Mouse (Mus musculus) stomach, embryonic 15.5 days (tissue): ENCODE data around the gene Hemk1. TPM values are rescaled to one million over a fixed set of nuclear protein-coding genes. Genes with fewer than 3 reads are reported as not detected.

Source experiments
- ATAC-seq: fragments of 200-750 bp; cut with Nextera tagmentation; 2 replicates; pipeline ENCODE4 v1.8.0; 2017; ENCODE audit warnings: low read depth, moderate number of reproducible peaks, moderate TSS enrichment; ENCODE audit not compliant: insufficient read depth, low FRiP score
- H3K27ac ChIP-seq: fragments of 300-500 bp; sonication (generic); 2 replicates; pipeline ENCODE4 v1.5.1; 2015; ENCODE audit warnings: mild to moderate bottlenecking, inconsistent platforms
- H3K27me3 ChIP-seq: fragments of 300-500 bp; sonication (generic); replicated peaks from 2 replicates; pipeline ENCODE4 v1.6.1; 2015; ENCODE audit warnings: inconsistent platforms
- H3K36me3 ChIP-seq: fragments of 300-500 bp; sonication (generic); 2 replicates; pipeline ENCODE4 v1.6.1; 2015; ENCODE audit warnings: inconsistent platforms
- H3K4me1 ChIP-seq: fragments of 300-500 bp; sonication (generic); 2 replicates; pipeline ENCODE4 v1.6.1; 2015; ENCODE audit warnings: inconsistent platforms
- H3K4me2 ChIP-seq: fragments of 300-500 bp; sonication (generic); 2 replicates; pipeline ENCODE4 v1.6.1; 2015; ENCODE audit warnings: mild to moderate bottlenecking, inconsistent platforms
- H3K4me3 ChIP-seq: fragments of 300-500 bp; sonication (generic); replicated peaks from 2 replicates; pipeline ENCODE4 v1.5.1; 2015; ENCODE audit warnings: inconsistent platforms
- H3K9ac ChIP-seq: fragments of 300-500 bp; sonication (generic); 2 replicates; pipeline ENCODE4 v1.6.1; 2015; ENCODE audit warnings: inconsistent platforms
- H3K9me3 ChIP-seq: fragments of 300-500 bp; sonication (generic); 2 replicates; pipeline ENCODE4 v1.6.1; 2016; ENCODE audit warnings: inconsistent platforms
- WGBS: fragments of 180-500 bp; shearing (Covaris S2); methylation state at CpG from one replicate; pipeline ENCODE4 v1.1.7; 2015; 5-methylcytosine and 5-hydroxymethylcytosine counted together
- polyA plus RNA-seq: library from polyadenylated mRNA; unstranded; fragments of >200 nt; fragmentation: Nextera tagmentation; extraction: Ambion mirVana; gene quantifications from 2 replicates; pipeline ENCODE4 v1.2.1, GENCODE M21; 2015

The Hemk1 gene
- polyA plus RNA-seq, 1 experiment from 2014 or later: 10.6 TPM

DNA sequence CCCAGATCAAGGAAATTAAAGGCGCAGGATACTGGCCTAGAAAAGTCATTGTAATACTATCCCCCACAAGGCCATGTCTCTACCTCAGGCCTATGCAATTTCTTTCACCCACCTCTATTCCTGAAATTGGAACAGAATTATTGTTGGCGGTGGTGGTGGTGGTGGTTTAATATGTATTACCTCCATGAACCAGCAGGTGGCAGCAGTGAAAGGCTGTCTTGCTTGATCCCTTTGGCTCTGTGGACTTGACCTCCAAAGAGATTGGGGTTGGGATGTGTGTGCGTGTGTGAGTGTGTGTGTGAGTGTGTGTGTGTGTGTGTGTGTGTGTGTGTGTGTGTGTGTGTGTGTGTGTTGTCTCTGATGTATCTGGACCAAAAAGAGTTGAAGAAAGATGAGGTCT is 28.5 kb upstream of the Hemk1 start:
- WGBS: 7% methylated on average over 3 of the region's 3 CpGs
- Histone ChIP-seq H3K27me3 (no peaks in the 10 kb centered on the region; the same call in 1 of the 2 replicates), H3K4me3 (no peak overlapping the region), H3K9ac (no peak overlapping the region), H3K4me1 (no peaks in the 10 kb centered on the region), H3K4me2 (no peak overlapping the region), H3K36me3 (no peaks in the 10 kb centered on the region), H3K27ac (no peak overlapping the region), H3K9me3 (no peaks in the 10 kb centered on the region)
- no peak for ATAC-seq

DNA sequence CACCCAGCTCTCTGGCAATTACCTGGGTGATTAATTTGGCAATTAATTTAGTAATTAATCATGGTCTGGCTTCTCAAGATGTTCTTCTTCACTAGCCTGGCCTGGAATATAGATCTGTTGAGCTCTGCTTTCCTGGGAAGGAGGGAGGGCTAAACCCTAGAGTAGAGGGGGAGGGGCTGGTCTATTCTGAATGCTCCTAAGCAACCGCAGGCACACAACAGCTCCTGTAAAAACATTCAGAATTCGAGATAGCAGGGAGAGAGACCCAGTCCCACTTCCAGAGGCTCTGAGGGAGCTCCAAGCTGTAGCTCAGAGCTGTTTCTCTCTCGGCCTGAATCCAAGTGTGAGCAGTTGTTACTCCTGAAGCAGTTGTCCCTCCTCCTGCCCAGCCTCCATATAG is 22.8 kb upstream of the Hemk1 start:
- Histone ChIP-seq H3K9ac (no peak overlapping the region), H3K27ac (no peak overlapping the region)

GRCm38 (mm10) chr9:107357651-107358050 is 19.5 kb upstream of the Hemk1 start:
- Histone ChIP-seq H3K9me3 (no peaks in the 10 kb centered on the region), H3K4me3 (no peak overlapping the region), H3K4me1 (no peaks in the 10 kb centered on the region), H3K9ac (no peak overlapping the region), H3K27ac (no peak overlapping the region), H3K4me2 (no peak overlapping the region), H3K36me3 (no peaks in the 10 kb centered on the region), H3K27me3 (no peaks in the 10 kb centered on the region)
- 23% methylated on average over 5 of the region's 5 CpGs for WGBS
- ATAC-seq: no peak

More for the DNA sequence above, 22.8 kb upstream of the Hemk1 start:
- Histone ChIP-seq H3K9me3 (no peaks in the 10 kb centered on the region), H3K4me2 (no peak overlapping the region), H3K4me1 (no peaks in the 10 kb centered on the region), H3K4me3 (no peak overlapping the region), H3K36me3 (no peaks in the 10 kb centered on the region), H3K27me3 (no peaks in the 10 kb centered on the region)
- ATAC-seq: no peak
- 9% methylated on average over 3 of the region's 3 CpGs for WGBS

- Histone ChIP-seq H3K36me3 (no peaks in the 10 kb centered on the region), H3K9ac (no peak overlapping the region), H3K9me3 (no peaks in the 10 kb centered on the region), H3K4me1 (no peaks in the 10 kb centered on the region), H3K27me3 (no peaks in the 10 kb centered on the region), H3K27ac (no peak overlapping the region), H3K4me2 (no peak overlapping the region), H3K4me3 (no peak overlapping the region)
- 0 out of 2 replicates have a peak, but pooled peaks have one; percentile 7 for ATAC-seq
- 43% methylated on average over 6 of the region's 7 CpGs for WGBS
These were observed 18.0 kb upstream of the Hemk1 start for GRCm38 (mm10) chr9:107355870-107356765.

DNA sequence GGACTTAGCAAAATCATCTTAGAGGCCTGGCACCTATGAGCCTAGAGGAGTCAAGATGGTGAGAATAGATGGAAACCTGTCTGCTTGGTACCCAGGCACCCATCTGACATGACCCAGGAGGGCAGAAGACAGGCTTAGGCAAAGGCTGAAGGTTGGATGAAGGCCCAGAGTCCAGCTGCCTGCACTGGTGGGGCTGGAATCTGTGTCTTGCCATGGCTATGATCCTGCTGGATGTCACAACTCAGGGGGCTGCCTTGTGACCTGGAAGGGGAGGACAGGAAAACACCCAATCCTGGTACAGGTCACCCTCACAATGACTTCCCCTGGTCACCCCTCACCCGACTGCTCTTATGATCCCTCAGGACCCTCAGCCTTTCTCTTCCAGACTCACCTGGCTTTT is 16.7 kb upstream of the Hemk1 start:
- no peak overlapping the region for H3K27ac ChIP-seq
- H3K9ac ChIP-seq: no peak overlapping the region
- WGBS: 43% methylated on average over 1 of the region's 1 CpGs
- no peak for ATAC-seq
- H3K36me3 ChIP-seq: no peaks in the 10 kb centered on the region
- H3K4me2 ChIP-seq: no peak overlapping the region
- no peak overlapping the region for H3K4me3 ChIP-seq
- H3K27me3 ChIP-seq: no peaks in the 10 kb centered on the region
- H3K4me1 ChIP-seq: no peaks in the 10 kb centered on the region
- no peaks in the 10 kb centered on the region for H3K9me3 ChIP-seq

DNA sequence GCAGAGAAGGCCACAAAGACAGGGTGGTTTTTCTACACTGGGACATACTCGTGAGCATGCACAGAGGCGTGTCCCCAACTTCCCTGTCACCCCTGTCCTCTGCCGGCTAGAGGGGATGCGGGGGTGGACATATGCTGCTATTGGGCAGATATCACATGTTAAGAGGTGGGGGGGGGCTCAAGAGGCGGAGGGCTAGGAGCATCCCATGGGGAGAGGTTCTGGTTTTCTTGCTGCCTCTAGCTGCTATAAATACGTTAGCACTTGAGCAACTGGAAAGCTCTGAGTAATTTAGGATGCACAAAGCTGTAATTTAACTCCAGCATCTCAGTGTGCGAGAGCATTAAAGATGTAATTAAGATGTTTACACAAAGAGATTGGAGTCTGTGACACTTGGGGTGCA is 11.2 kb upstream of the Hemk1 start:
- no peak overlapping the region for H3K4me2 ChIP-seq
- no peak for ATAC-seq
- H3K9me3 ChIP-seq: no peaks in the 10 kb centered on the region
- H3K4me1 ChIP-seq: no peaks in the 10 kb centered on the region
- no peak overlapping the region for H3K4me3 ChIP-seq
- H3K27me3 ChIP-seq: no peaks in the 10 kb centered on the region
- no peaks in the 10 kb centered on the region for H3K36me3 ChIP-seq
- no peak overlapping the region for H3K27ac ChIP-seq
- 51% methylated on average over 7 of the region's 7 CpGs for WGBS
- no peak overlapping the region for H3K9ac ChIP-seq

GRCm38 (mm10) chr9:107347586-107348183 is 9.5 kb upstream of the Hemk1 start:
- H3K4me1 ChIP-seq: no peaks in the 10 kb centered on the region
- H3K36me3 ChIP-seq: no peaks in the 10 kb centered on the region
- H3K9ac ChIP-seq: no peak overlapping the region
- WGBS: 65% methylated on average over 9 of the region's 9 CpGs
- no peak overlapping the region for H3K4me2 ChIP-seq
- no peak for ATAC-seq
- H3K27me3 ChIP-seq: no peaks in the 10 kb centered on the region
- H3K9me3 ChIP-seq: no peaks in the 10 kb centered on the region
- no peak overlapping the region for H3K4me3 ChIP-seq
- H3K27ac ChIP-seq: no peak overlapping the region

GRCm38 (mm10) chr9:107346081-107346480 is 7.9 kb upstream of the Hemk1 start:
- ATAC-seq: no peak
- Histone ChIP-seq H3K4me1 (no peaks in the 10 kb centered on the region), H3K4me3 (no peak overlapping the region), H3K4me2 (no peak overlapping the region), H3K27ac (no peak overlapping the region), H3K27me3 (no peaks in the 10 kb centered on the region), H3K36me3 (no peaks in the 10 kb centered on the region), H3K9me3 (no peaks in the 10 kb centered on the region), H3K9ac (no peak overlapping the region)
- WGBS: 82% methylated on average over 8 of the region's 8 CpGs

DNA sequence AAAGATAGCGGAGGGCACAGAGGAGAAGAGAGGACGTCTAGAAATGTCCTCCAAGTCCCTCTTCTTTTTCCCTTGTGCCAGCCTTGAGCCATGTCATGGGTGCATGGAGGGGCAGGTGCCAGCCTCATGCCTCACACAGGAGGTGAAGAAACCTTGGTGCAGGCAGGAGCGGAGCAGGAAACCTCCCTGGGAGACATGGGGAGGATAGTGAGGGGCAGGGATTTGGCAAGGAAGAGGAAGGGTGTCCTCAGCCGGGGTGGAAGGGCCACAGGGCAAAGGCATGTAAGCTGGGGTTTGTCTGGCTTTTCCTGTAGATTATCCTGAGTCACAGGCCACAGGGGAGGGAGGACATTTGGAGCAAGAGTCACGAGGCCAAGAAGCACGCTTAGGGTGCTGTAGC is 5.9 kb upstream of the Hemk1 start:
- Histone ChIP-seq H3K27ac (no peak overlapping the region), H3K9ac (no peak overlapping the region), H3K36me3 (no peaks in the 10 kb centered on the region), H3K4me2 (no peak overlapping the region), H3K27me3 (no peaks in the 10 kb centered on the region), H3K4me3 (no peak overlapping the region), H3K4me1 (0 out of 2 replicates have a peak, but pooled peaks cover 4% of the 10 kb centered on the region), H3K9me3 (no peaks in the 10 kb centered on the region)
- 63% methylated on average over 6 of the region's 6 CpGs for WGBS
- no peak for ATAC-seq

- no peaks in the 10 kb centered on the region for H3K36me3 ChIP-seq
- no peaks in the 10 kb centered on the region for H3K9me3 ChIP-seq
- 65% methylated on average over 8 of the region's 8 CpGs for WGBS
- H3K9ac ChIP-seq: no peak overlapping the region
- H3K27ac ChIP-seq: no peak overlapping the region
- no peak overlapping the region for H3K4me3 ChIP-seq
- H3K27me3 ChIP-seq: no peaks in the 10 kb centered on the region
- no peak for ATAC-seq
- no peak overlapping the region for H3K4me2 ChIP-seq
- 0 out of 2 replicates have a peak, but pooled peaks cover 4% of the 10 kb centered on the region for H3K4me1 ChIP-seq
These were observed 5.2 kb upstream of the Hemk1 start for GRCm38 (mm10) chr9:107343146-107343943.

- WGBS: 84% methylated on average over 11 of the region's 11 CpGs
- Histone ChIP-seq H3K27me3 (no peaks in the 10 kb centered on the region), H3K27ac (no peak overlapping the region), H3K9ac (no peak overlapping the region), H3K4me2 (no peak overlapping the region), H3K4me1 (peaks cover 10% of the 10 kb centered on the region), H3K9me3 (no peaks in the 10 kb centered on the region), H3K36me3 (no peaks in the 10 kb centered on the region), H3K4me3 (no peak overlapping the region)
- ATAC-seq: no peak
These were observed 4.1 kb upstream of the Hemk1 start for GRCm38 (mm10) chr9:107342201-107342709.
